ENCODE assay signal across 40 mouse cellular contexts in the genomic region with DNA sequence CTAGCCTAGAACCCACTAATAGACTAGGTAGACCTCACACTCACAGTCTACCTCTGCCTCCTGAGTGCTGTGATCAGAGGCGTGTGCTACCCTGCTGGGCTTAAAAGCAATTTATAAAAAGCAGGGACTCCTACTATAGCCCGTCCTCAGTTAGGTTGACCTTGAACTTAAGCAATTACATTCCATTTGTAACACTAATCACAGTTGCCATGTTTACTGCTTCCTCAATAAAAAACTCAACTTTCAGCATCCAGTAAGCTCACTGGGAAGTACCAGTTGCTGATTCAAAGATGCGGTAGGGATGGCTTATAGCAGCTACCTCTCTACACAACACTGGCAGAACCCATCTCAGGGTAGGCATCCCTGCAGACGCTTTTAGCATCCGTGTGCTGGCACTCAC. TPM values are rescaled to one million over a fixed set of nuclear protein-coding genes. Genes with fewer than 3 reads are reported as not detected.
DNase-seq lines count a peak whose midpoint lies in the region; ATAC-seq and TF ChIP-seq lines count a peak whose summit lies in the region.
"Had no signal": no experiment of that assay in that cellular context is flagged by ENCODE, and none has a peak within 500 bp of the region (broad histone marks: within the 10 kb centered on the region; RNA-seq: fewer than 3 reads in every experiment).

No protein-coding gene starts in this region.

- TF ChIP-seq CTCF in kidney, adult 2 months (conservative IDR thresholded peaks at IDR 0.05; ENCODE audit: insufficient read depth, insufficient read length, low read depth, low read length), result no peak
- no peak for TF ChIP-seq CTCF in bone marrow macrophage, adult 2 months (IDR thresholded peaks at IDR 0.05; ENCODE audit: low read depth, low read length)

- H3K36me3 ChIP-seq in kidney, embryonic 14.5 days (ENCODE audit: control insufficient read depth, insufficient read depth, low read length), result no peaks in the 10 kb centered on the region
- no peaks in the 10 kb centered on the region for H3K36me3 ChIP-seq in kidney, adult 2 months (ENCODE audit: control insufficient read depth, insufficient read depth, low read length)
- no peaks in the 10 kb centered on the region for H3K36me3 ChIP-seq in stomach, embryonic 16.5 days (ENCODE audit: control insufficient read depth, insufficient read depth, low read length)
- H3K36me3 ChIP-seq: embryonic facial prominence, embryonic 12.5 days; forebrain, embryonic 10.5 days; hindbrain, embryonic 15.5 days; limb, embryonic 12.5 days; midbrain, embryonic 13.5 days had no signal

- no peaks in the 10 kb centered on the region; the same call in 1 of the 2 replicates for H3K27me3 ChIP-seq in kidney, embryonic 14.5 days (ENCODE audit: control insufficient read depth, insufficient read depth, low read length)
- H3K27me3 ChIP-seq in kidney, adult 2 months (replicated peaks; ENCODE audit: control insufficient read depth, insufficient read depth, low read length), result no peaks in the 10 kb centered on the region
- no peaks in the 10 kb centered on the region for H3K27me3 ChIP-seq in stomach, embryonic 16.5 days (ENCODE audit: control insufficient read depth, insufficient read depth, low read length)
- H3K27me3 ChIP-seq: embryonic facial prominence, embryonic 12.5 days; heart, embryonic 12.5 days; hindbrain, embryonic 15.5 days; liver, embryonic 15.5 days; midbrain, embryonic 13.5 days had no signal

- H3K9ac ChIP-seq in kidney, embryonic 14.5 days (ENCODE audit: low read depth, low read length), result no peak overlapping the region
- no peak overlapping the region for H3K9ac ChIP-seq in stomach, embryonic 16.5 days (ENCODE audit: low read length)
- H3K9ac ChIP-seq: embryonic facial prominence, embryonic 12.5 days; heart, embryonic 12.5 days; hindbrain, embryonic 15.5 days; limb, embryonic 12.5 days; liver, embryonic 15.5 days; lung, embryonic 14.5 days; midbrain, embryonic 13.5 days had no signal

- ATAC-seq in kidney, embryonic 14.5 days (ENCODE audit: low FRiP score, low TSS enrichment), result no peak
- ATAC-seq in stomach, embryonic 16.5 days (ENCODE audit: insufficient read depth, low FRiP score), result no peak
- ATAC-seq: activated CD4-positive, CD25-positive, alpha-beta regulatory T cell, adult 4 months; forebrain, embryonic 16.5 days; midbrain, embryonic 13.5 days had no signal

- peaks cover 57% of the 10 kb centered on the region for H3K4me1 ChIP-seq in kidney, embryonic 14.5 days (ENCODE audit: control insufficient read depth, insufficient read depth, low read length)
- 0 out of 2 replicates have a peak, but pooled peaks cover 3% of the 10 kb centered on the region for H3K4me1 ChIP-seq in kidney, adult 2 months (ENCODE audit: control insufficient read depth, insufficient read depth, low read length)
- H3K4me1 ChIP-seq in bone marrow macrophage, adult 2 months (ENCODE audit: control insufficient read depth, insufficient read depth, low read length), result peaks cover 84% of the 10 kb centered on the region
- peaks cover 54% of the 10 kb centered on the region for H3K4me1 ChIP-seq in stomach, embryonic 16.5 days (ENCODE audit: control insufficient read depth, insufficient read depth, low read length)
- H3K4me1 ChIP-seq: midbrain, embryonic 13.5 days had no signal

- WGBS in kidney, embryonic 14.5 days, result 54% methylated on average over 5 of the region's 5 CpGs
- WGBS in kidney, adult 2 months, result 68% methylated on average over 5 of the region's 5 CpGs
- 69% methylated on average over 5 of the region's 5 CpGs for WGBS in stomach, embryonic 16.5 days

- no peak for TF ChIP-seq POLR2A in kidney, adult 2 months (IDR thresholded peaks at IDR 0.05; ENCODE audit: low read depth, low read length)
- TF ChIP-seq POLR2A in bone marrow macrophage, adult 2 months (IDR thresholded peaks at IDR 0.05; ENCODE audit: borderline replicate concordance, low read depth, low read length), result no peak

- intact Hi-C loops in left cerebral cortex, postnatal 14 days (cut with DNase I), result no loop called here

- H3K9me3 ChIP-seq in kidney, embryonic 14.5 days (ENCODE audit: control insufficient read depth, low read length), result no peaks in the 10 kb centered on the region
- H3K9me3 ChIP-seq in stomach, embryonic 16.5 days (replicated peaks; ENCODE audit: control insufficient read depth, low read length), result no peaks in the 10 kb centered on the region
- H3K9me3 ChIP-seq: embryonic facial prominence, embryonic 12.5 days; forebrain, embryonic 10.5 days; heart, embryonic 12.5 days; hindbrain, embryonic 15.5 days; limb, embryonic 12.5 days; liver, embryonic 15.5 days; midbrain, embryonic 13.5 days had no signal

- H3K27ac ChIP-seq in kidney, embryonic 14.5 days (ENCODE audit: low read depth, low read length), result peak overlapping the region; percentile 15; the same call in 1 of the 2 replicates
- no peak overlapping the region for H3K27ac ChIP-seq in kidney, adult 2 months (ENCODE audit: insufficient read depth, low read depth, low read length)
- H3K27ac ChIP-seq in bone marrow macrophage, adult 2 months (ENCODE audit: insufficient read depth, low read depth, low read length), result peak overlapping the region; percentile 89
- peak overlapping the region; percentile 94 for H3K27ac ChIP-seq in stomach, embryonic 16.5 days (ENCODE audit: low read length)
- H3K27ac ChIP-seq: embryonic facial prominence, embryonic 12.5 days; forebrain, embryonic 10.5 days; hindbrain, embryonic 15.5 days; limb, embryonic 12.5 days; midbrain, embryonic 13.5 days had no signal

- no peak for DNase-seq in kidney, adult 2 months
- DNase-seq in ES-CJ7 (ENCODE audit: low read depth, low spot score), result peak; percentile 25
- DNase-seq in cerebellum, adult 11 months, result no peak
- no peak for DNase-seq in left cerebral cortex, postnatal 14 days (ENCODE audit: low spot score in 2 of 2)
- DNase-seq: adrenal gland, adult 2 months; adrenal gland, postnatal 36 days; B cell, adult 2 months; kidney, adult 8-10 months; kidney, postnatal 14 days; layer of hippocampus, adult 9-11 months; lung, postnatal 14 days; retina, postnatal 1 day; right cerebral cortex, postnatal 25 days; spleen, adult 18-20 months; thymus, postnatal 4 days had no signal

- no peak overlapping the region for H3K4me2 ChIP-seq in kidney, embryonic 14.5 days (replicated peaks; ENCODE audit: low read depth, low read length)
- no peak overlapping the region for H3K4me2 ChIP-seq in stomach, embryonic 16.5 days (ENCODE audit: low read depth, low read length)
- H3K4me2 ChIP-seq: embryonic facial prominence, embryonic 12.5 days; heart, embryonic 12.5 days; hindbrain, embryonic 15.5 days; limb, embryonic 12.5 days; midbrain, embryonic 13.5 days had no signal

- H3K4me3 ChIP-seq in kidney, embryonic 14.5 days (ENCODE audit: low read length), result no peak overlapping the region
- H3K4me3 ChIP-seq in kidney, adult 2 months (ENCODE audit: insufficient read depth, low read depth, low read length), result no peak overlapping the region
- peak overlapping the region; percentile 58 for H3K4me3 ChIP-seq in bone marrow macrophage, adult 2 months (ENCODE audit: insufficient read depth, low read length)
- H3K4me3 ChIP-seq in stomach, embryonic 16.5 days (replicated peaks; ENCODE audit: low read length), result no peak overlapping the region
- H3K4me3 ChIP-seq: embryonic facial prominence, embryonic 12.5 days; forebrain, embryonic 10.5 days; heart, embryonic 12.5 days; hindbrain, embryonic 15.5 days; limb, embryonic 12.5 days; liver, embryonic 15.5 days; midbrain, embryonic 13.5 days had no signal

RNA-seq across cellular contexts. Expression of a gene that starts 19.7 kb away (rescaled TPM):
- 10.3 and 21.5 TPM in 2 replicates for polyA plus RNA-seq in kidney, embryonic 14.5 days (2014; fragmentation: Nextera tagmentation; extraction: Ambion mirVana)
- polyA plus RNA-seq in kidney, adult 2 months (2012; rRNA removed), result 4.6 and 6.1 TPM in 2 replicates
- polyA plus RNA-seq in bone marrow macrophage, adult 2 months (2012; ENCODE audit: insufficient read depth, insufficient read length, missing spikeins), result 67.5 and 83.4 TPM in 2 replicates
- polyA plus RNA-seq in stomach, embryonic 16.5 days (2015; fragmentation: Nextera tagmentation; extraction: Ambion mirVana), result 28.1 and 28.9 TPM in 2 replicates
- total RNA-seq in left cerebral cortex, postnatal 14 days (2021), result 1 to 10 TPM; 2.9 to 3.5 TPM

RNA-seq across cellular contexts. Expression of a gene that starts 46.4 kb away (rescaled TPM):
- not detected in 2 replicates for polyA plus RNA-seq in kidney, embryonic 14.5 days (2014; fragmentation: Nextera tagmentation; extraction: Ambion mirVana)
- polyA plus RNA-seq in kidney, adult 2 months (2012; rRNA removed), result not detected in 2 replicates
- polyA plus RNA-seq in bone marrow macrophage, adult 2 months (2012; ENCODE audit: insufficient read depth, insufficient read length, missing spikeins), result not detected in 2 replicates
- polyA plus RNA-seq in stomach, embryonic 16.5 days (2015; fragmentation: Nextera tagmentation; extraction: Ambion mirVana), result not detected in 2 replicates
- total RNA-seq in left cerebral cortex, postnatal 14 days (2021), result not detected
- total RNA-seq: adrenal gland, adult 2 months; adrenal gland, postnatal 36 days; gastrocnemius, postnatal 14 days; granulocyte monocyte progenitor cell, adult 5-6 weeks; heart, postnatal 10 days; hematopoietic stem cell, adult 5-6 weeks; left cerebral cortex, postnatal 10 days; liver, adult 2 months; megakaryocyte progenitor cell, adult 5-6 weeks; MEL; monocyte, adult 5-6 weeks had no signal
- polyA plus RNA-seq: activated CD4-positive, CD25-positive, alpha-beta regulatory T cell, adult 4 months; adrenal gland, adult 2 months; embryonic facial prominence, embryonic 12.5 days; forebrain, embryonic 10.5 days; forebrain, embryonic 16.5 days; heart, embryonic 12.5 days; hindbrain, embryonic 15.5 days; intestine, embryonic 14.5 days; limb, embryonic 12.5 days; liver, adult 2 months; liver, embryonic 15.5 days; lung, embryonic 14.5 days; midbrain, embryonic 13.5 days; neural tube, embryonic 14.5 days; thymus, postnatal 0 days had no signal
